Mouse (Mus musculus): ENCODE data around the gene Fosl1.
"Not testable (repeated sequence)": the region's sequence is repeated elsewhere in the genome, so short reads cannot be mapped to it uniquely, and the experiment has no call there.

The Fosl1 gene

GRCm38 (mm10) chr19:5481398-5481797, 34.1 kb downstream of the Fosl1 start:
- no peak for DNase-seq (ENCODE audit: low read depth, low spot score)

GRCm38 (mm10) chr19:5483386-5484359, 36.3 kb downstream of the Fosl1 start:
- no peak for DNase-seq (ENCODE audit: low read depth, low spot score)

- DNase-seq (ENCODE audit: low read depth, low spot score) = no peak
Measured at GRCm38 (mm10) chr19:5484496-5484895, 37.1 kb downstream of the Fosl1 start.

GRCm38 (mm10) chr19:5485371-5485770, 38.0 kb downstream of the Fosl1 start:
- no peak for DNase-seq (ENCODE audit: low read depth, low spot score)

- no peak for DNase-seq (ENCODE audit: low read depth, low spot score)
Measured at GRCm38 (mm10) chr19:5485821-5486220, 38.5 kb downstream of the Fosl1 start.

- no peak for DNase-seq (ENCODE audit: low read depth, low spot score)
Measured at GRCm38 (mm10) chr19:5486286-5486685, 38.9 kb downstream of the Fosl1 start.

- no peak for DNase-seq (ENCODE audit: low read depth, low spot score)
Measured at GRCm38 (mm10) chr19:5486771-5487170, 39.4 kb downstream of the Fosl1 start.

- DNase-seq (ENCODE audit: low read depth, low spot score) = peak; percentile 81
Measured at GRCm38 (mm10) chr19:5487768-5488550, 40.6 kb downstream of the Fosl1 start, which contains the start of gene Mus81. Gene Mus81, minus strand, starts transcription at chr19:5488402.

- peak; percentile 92 for DNase-seq (ENCODE audit: low read depth, low spot score)
Measured at GRCm38 (mm10) chr19:5488878-5489571, 41.7 kb downstream of the Fosl1 start.

GRCm38 (mm10) chr19:5489721-5490120, 42.4 kb downstream of the Fosl1 start:
- not testable (repeated sequence) for DNase-seq (ENCODE audit: low read depth, low spot score)

GRCm38 (mm10) chr19:5490313-5490897, 43.1 kb downstream of the Fosl1 start, which contains the start of gene Cfl1:
Gene Cfl1, plus strand, starts transcription at chr19:5490455.
- DNase-seq (ENCODE audit: low read depth, low spot score) = peak; percentile 89

GRCm38 (mm10) chr19:5490898-5491708, 43.8 kb downstream of the Fosl1 start:
- no peak for DNase-seq (ENCODE audit: low read depth, low spot score)

- DNase-seq (ENCODE audit: low read depth, low spot score) = no peak
Measured at GRCm38 (mm10) chr19:5492641-5493040, 45.3 kb downstream of the Fosl1 start.

GRCm38 (mm10) chr19:5493301-5493721, 46.0 kb downstream of the Fosl1 start:
- DNase-seq (ENCODE audit: low read depth, low spot score) = not testable (repeated sequence)

GRCm38 (mm10) chr19:5494314-5494713, 47.0 kb downstream of the Fosl1 start:
- no peak for DNase-seq (ENCODE audit: low read depth, low spot score)

GRCm38 (mm10) chr19:5495353-5496051, 48.2 kb downstream of the Fosl1 start:
- no peak for DNase-seq (ENCODE audit: low read depth, low spot score)

- DNase-seq (ENCODE audit: low read depth, low spot score) = no peak
Measured at GRCm38 (mm10) chr19:5496052-5496370, 48.7 kb downstream of the Fosl1 start.

- DNase-seq (ENCODE audit: low read depth, low spot score) = no peak
Measured at GRCm38 (mm10) chr19:5500330-5500875, 53.1 kb downstream of the Fosl1 start.

GRCm38 (mm10) chr19:5503687-5504086, 56.3 kb downstream of the Fosl1 start, which contains the start of gene 1700020D05Rik:
Gene 1700020D05Rik, minus strand, starts transcription at chr19:5503787.
- no peak for DNase-seq (ENCODE audit: low read depth, low spot score)
